Mouse (Mus musculus) C2C12 (cell line): ENCODE results near the gene Zfp663.

Source experiments
- CEBPB ChIP-seq: IDR thresholded peaks from one replicate; pipeline ENCODE4 v1.6.1; 2011; ENCODE audit warnings: low read depth, mild to moderate bottlenecking, control low read depth, moderate library complexity
- CTCF ChIP-seq: IDR thresholded peaks from one replicate; pipeline ENCODE4 v1.5.1; 2011; ENCODE audit not compliant: control insufficient read depth, insufficient read depth, insufficient read length
- FOSL1 ChIP-seq: IDR thresholded peaks from one replicate; pipeline ENCODE4 v1.8.0; 2011; ENCODE audit warnings: mild to moderate bottlenecking, low read length; ENCODE audit not compliant: poor library complexity, insufficient read depth, severe bottlenecking

- TF ChIP-seq CTCF (no peak), CEBPB (no peak), FOSL1 (no peak)
Measured at GRCm38 (mm10) chr2:165321381-165321888, 47.1 kb downstream of the Zfp663 start.
